Mouse (Mus musculus) adrenal gland, postnatal 10 days (tissue): ENCODE data around the gene Samd5. TPM values are rescaled to one million over a fixed set of nuclear protein-coding genes. Genes with fewer than 3 reads are reported as not detected.
A peak's percentile ranks its signal among the peaks of the same experiment; 100 is the strongest.

ENCODE experiments used
- DNase-seq: peaks from one replicate; pipeline ENCODE4 v3.0.0; 2021; ENCODE audit warnings: mixed read lengths
- long read RNA-seq, 2 experiments: library from polyadenylated mRNA; stranded (forward); transcript quantifications; one replicate each; pipeline ENCODE4 v2.0.0; 2021
- total RNA-seq, 2 experiments: library from RNA; stranded (reverse); gene quantifications; 2 replicates each; pipeline ENCODE4 v1.2.3; 2021

The Samd5 gene
- 1 to 10 TPM; 5.3 to 6.8 TPM for total RNA-seq
- long read RNA-seq, experiment 1, full-length matches to known transcripts: 1 of 1 reads
- long read RNA-seq, experiment 1, partial matches to known transcripts: 0 of 1 reads
- long read RNA-seq, experiment 1, other reads (novel, unspliced or antisense): 0 of 1 reads
- long read RNA-seq, experiment 2: 0 reads

DNA sequence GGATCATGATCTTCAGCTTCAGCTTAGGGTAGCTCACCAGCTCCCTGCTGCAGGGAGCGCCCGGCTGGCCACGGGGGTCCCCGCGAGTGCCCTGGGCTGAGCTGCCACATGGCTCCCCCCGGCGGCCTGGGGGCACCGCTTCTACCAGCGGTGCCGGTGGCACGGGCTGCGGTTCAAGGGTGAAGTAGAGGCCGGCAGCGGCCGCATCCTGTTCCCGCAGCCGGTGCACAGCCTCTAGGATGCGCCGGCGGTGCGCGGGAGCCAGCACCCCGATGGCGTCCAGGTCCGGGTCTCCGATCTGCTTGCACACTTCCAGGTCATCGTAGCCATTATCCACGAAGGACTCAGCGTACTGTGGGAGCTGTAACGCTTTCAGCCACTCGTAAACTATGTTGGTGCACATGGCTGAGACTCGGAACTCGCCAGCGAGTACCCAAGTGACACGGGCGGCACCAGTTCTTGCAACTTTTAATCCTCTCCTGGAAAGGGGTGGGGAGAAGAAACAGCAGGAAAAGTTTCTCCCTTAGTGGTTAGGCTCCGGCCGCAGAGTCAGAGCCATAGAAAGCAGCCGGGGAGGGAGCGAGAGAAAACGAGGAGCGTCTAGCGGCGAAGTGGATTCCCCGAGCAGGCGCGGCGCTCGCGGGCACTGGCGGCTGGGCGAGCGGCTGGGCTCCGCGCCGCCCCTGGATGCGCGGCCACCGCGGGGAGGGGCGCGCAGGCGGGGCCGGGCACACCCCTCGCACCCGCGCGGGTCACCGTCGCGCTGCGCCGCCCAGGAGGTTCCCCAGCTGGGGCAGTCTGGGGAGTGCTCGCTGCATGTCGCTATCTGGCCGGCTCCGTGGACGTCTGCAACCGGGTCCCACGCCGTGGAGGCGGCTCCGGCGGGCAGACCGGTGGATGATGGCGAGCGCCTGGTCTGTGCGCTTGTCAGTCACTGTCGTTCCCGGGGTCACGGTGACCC lies at the start of gene Samd5:
Gene Samd5, minus strand, starts transcription at position 648 of the 961 bp plus-strand sequence.
- DNase-seq: peak; percentile 75

GRCm38 (mm10) chr10:9722519-9723303 lies 47.7 kb upstream of the Samd5 start:
- no peak for DNase-seq

DNA sequence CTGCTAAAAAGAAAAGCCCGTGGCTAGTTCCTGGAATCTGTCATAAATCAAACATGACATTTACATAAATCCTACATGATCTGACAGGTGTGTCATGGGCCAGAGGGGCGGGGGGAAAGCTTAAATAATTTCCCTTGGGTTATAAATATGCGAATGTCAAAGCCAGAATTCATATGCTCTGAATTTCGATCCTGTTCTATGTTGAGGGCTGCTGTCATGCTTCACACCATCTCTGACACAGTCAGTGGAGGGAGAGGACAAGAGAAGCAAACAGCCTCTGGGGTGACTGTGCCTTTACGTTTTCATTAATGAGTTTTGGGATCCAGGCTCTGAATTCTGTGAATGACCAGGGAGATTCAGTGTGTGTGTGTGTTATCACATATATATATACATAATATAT lies 45.0 kb upstream of the Samd5 start:
- no peak for DNase-seq

DNA sequence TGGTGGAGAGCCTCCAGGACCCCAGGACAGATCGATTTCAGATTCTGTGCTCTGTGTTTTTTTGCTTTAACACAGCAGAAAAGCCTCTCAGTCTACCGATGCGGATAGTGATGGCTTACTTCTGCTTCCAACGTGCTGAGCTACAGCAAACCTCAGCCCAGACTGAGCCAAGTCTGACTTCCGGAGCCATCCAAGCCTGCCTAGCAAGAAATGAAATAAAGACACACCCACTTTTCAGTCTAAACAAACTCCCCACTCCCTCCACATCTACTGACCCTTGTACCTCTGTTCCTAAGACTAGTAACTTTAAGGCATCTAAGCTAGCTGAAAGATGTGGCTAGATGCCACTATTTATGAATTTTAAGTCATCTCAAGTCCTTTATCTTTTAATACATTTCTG lies 43.1 kb upstream of the Samd5 start:
- DNase-seq: no peak

DNA sequence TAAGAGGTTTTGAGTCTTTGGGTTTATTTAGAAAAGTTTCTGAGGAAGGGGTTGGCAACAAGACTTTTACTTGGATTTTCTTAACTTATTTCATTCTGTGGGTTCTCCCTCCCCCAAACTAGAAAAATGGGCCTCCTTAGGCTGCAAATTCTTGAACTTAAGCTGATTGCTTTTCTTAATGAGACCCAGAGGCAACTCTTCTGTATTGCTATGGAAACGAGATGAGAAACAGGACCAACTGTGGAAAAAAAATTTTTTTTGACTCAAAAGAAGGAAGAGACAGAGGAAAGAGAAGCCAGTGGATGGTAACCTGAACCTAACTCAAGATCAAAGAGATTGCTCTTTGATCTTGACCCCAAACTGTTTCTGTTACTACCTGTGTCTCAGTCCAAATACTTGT lies 29.9 kb upstream of the Samd5 start:
- DNase-seq: no peak

GRCm38 (mm10) chr10:9699071-9699761 lies 24.2 kb upstream of the Samd5 start:
- peak; percentile 15 for DNase-seq

DNA sequence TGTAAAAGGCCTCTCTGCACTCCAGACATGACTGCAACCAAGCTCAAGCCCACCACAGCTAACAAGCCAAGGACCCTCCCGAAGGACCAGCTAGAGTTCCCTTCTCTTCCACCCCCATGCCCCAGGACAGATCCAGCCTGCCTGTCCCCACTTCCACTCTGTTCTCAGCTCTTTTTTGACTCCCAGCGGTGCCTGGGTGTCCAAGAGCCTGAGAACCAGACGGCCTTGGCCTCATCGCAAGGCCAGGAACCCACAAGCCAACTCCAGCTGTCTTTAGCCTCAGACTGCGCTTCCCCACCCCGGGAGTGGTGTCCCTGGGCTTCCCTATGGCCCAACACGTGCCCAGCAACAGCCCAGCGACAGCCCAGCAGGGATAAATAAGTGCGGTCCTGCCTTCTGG lies 23.1 kb upstream of the Samd5 start:
- DNase-seq: no peak

DNA sequence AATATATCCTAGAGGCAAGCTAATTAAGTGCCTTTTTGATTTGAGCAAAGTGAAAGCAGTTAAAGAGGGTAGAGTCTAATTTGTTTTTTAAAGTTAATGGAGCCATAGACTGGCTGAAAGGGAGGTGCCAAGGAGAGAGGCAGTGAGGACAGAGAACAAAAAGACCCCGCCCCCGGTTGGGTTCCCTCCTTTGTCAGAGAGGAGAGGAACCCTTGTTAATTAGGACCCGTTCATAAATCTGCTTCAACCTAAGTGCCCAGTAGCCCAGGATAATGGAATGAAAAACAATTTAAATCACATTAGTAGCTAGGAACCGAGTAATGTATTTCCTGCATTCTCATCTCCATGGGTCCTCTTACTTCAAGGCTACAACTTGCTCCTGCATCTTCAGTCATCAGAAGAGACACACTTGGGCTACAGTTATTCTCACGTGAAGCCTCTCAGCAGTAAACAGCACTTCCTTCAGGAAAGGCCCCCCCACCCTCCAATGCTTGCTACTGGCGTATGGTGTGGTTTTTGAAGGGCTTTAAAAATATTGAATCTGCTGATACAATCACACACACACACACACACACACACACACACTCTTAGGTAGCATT lies 21.6 kb upstream of the Samd5 start:
- no peak for DNase-seq

GRCm38 (mm10) chr10:9693990-9694699 lies 19.1 kb upstream of the Samd5 start:
- no peak for DNase-seq

DNA sequence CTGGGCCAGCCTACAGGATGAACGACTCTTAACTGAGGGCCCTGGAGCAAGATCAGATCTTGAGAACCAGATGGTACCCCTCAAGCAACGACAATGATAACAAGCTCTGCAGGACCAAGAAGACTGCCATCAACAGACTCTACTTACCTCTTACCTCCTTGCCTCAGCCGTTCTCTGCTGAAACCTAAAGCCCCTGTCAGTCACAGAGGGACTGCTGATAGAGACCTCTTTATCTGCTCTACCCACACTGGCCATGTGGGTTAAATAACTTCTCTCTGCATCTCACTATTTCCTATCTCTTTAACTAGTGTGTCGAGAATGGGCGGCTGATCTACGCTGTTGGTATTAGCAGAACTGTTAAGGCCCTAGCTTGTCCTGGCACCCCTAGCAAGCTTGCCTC lies 5.9 kb upstream of the Samd5 start:
- no peak for DNase-seq

GRCm38 (mm10) chr10:9679911-9680310 lies 4.9 kb upstream of the Samd5 start:
- DNase-seq: no peak

DNA sequence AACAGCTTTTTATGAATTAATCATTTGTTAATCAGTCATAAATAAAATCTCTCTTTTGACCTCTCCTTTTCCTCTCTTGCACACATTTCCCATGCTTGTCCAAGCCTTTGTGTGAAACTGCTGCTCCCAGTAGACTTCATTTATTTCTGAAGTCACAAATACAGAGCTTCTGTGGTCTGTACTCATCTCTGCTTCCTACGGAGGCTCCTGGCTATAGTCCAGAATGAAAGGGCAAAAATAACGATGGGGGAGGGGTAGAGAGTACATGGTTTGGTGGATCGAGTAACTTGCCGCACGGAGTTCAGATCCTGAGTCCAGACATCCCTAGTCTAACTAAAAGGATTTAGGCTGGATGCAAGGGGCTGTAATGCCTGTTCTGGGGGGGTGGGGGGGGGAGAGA lies 3.1 kb upstream of the Samd5 start:
- no peak for DNase-seq

DNA sequence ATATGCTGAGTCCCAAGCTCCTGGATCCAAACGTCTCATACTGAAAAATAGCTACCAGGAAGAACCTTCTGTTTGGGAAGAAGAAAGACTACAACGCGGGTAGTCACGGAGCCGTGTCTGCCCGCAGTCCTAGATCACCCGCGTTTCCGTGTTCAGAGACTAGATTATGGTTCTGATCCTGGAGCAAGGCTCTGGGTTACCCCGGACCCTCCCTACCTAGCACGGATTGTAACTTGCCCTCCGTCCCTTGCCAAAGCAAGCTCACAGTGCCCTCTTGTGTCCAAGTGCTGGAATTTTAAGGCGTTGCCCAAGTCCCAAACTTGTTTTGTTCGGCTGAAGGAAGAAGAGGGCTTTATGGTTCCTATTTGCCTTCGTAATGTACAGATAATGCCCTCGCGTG lies 1.9 kb upstream of the Samd5 start:
- DNase-seq: peak; percentile 80

DNA sequence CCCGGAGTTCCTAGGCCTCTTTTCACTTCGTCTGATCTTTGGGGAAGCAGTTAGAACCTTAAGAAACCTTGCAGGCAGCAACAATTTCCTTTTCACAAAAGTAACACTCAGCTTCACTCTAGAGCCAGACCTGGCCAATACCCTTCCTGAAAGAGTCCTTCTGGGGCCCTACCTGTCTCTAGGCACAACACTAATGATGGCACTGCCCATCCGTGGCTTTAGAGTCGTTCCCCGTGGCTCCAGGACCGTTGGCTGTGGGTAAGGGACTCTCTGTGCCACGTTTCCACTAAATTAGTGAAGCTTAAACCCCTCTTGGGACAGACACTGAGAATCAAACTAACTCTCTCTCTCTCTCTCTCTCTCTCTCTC lies 1.4 kb upstream of the Samd5 start:
- no peak for DNase-seq

DNA sequence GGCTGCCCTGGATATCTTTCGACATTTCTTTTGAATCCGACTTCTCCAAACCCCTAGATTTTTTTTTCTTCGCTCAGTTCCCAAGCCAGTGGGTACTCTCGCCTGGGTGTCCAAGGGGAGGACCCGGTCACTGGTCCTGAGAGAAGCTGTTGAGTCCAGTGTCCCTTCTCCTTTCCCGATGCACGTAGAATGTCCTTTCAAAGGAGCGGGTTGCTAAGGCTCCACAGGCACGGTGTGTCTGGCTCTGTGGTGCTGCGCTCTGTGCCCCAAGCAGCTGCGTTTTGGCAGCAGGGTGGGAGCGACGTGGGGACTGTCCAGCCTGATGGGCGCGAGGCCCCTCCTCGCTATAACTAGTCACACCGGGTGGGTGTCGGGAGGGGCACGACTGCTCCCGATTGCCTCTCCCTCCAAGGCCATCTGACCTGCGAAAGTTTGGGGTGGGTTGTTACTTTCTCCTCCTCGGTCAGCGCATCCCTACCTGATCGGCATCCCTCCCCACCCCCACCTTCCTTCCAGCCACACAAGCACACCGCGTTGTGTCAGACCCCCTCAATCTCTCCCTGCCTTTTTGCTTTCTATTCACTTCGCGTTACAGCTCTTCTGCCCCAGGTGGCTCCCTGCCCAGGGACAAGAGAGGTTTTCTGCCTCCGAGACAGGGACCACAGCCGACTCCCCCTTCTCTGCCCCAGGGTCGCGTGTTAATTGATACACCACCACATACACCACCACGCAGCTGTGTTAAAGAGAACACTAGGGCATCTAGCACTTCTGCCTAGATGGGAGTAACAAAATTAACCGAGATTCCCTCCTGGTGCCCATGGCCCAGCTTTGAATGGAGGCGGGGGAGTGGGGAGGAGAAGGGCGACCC lies 776 bp upstream of the Samd5 start:
- peak; percentile 29 for DNase-seq

GRCm38 (mm10) chr10:9673276-9673675 lies 1.7 kb downstream of the Samd5 start:
- no peak for DNase-seq

- no peak for DNase-seq
Observed at GRCm38 (mm10) chr10:9672751-9673150, 2.3 kb downstream of the Samd5 start.

DNA sequence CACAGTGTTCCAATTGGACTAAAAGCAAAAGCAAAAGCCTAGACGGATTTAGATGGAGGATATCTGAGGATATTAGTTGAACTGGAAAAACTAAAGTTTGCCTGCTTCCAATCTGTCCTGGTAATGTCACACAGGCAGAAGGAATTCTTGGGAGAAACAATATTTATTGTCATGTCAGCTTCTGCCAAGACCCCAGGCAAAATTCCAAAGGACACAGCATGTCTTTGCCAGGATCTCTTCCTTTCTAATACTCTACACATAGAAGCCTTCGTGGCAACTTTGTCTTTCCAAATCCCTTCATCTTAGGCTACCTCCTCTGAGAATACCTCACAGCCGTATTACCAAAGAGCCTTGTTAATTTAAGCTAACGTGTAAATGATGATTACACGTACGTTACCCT lies 4.7 kb downstream of the Samd5 start:
- DNase-seq: peak; percentile 16

- peak; percentile 10 for DNase-seq
Observed at GRCm38 (mm10) chr10:9668791-9669190, 6.2 kb downstream of the Samd5 start.

- no peak for DNase-seq
Observed at GRCm38 (mm10) chr10:9652946-9653345, 22.1 kb downstream of the Samd5 start.
